Mouse (Mus musculus): ENCODE measurements around the gene Sh3glb2. TPM values are rescaled to one million over a fixed set of nuclear protein-coding genes. Genes with fewer than 3 reads are reported as not detected.

Gene Sh3glb2
- polyA plus RNA-seq, 1 experiment from 2014 or later, result 59.9 TPM

GRCm38 (mm10) chr2:30386913-30387312 lies 27.8 kb upstream of the Sh3glb2 start:
- Histone ChIP-seq H3K4me1 (ENCODE audit: control insufficient read depth, insufficient read depth, low read length) (peaks cover 3% of the 10 kb centered on the region; the same call in 1 of the 2 replicates), H3K36me3 (ENCODE audit: control insufficient read depth, insufficient read depth, low read length) (peaks cover 10% of the 10 kb centered on the region), H3K27me3 (ENCODE audit: control insufficient read depth, insufficient read depth, low read length) (no peaks in the 10 kb centered on the region), H3K9me3 (ENCODE audit: control insufficient read depth, low read length) (0 out of 2 replicates have a peak, but pooled peaks cover 2% of the 10 kb centered on the region), H3K27ac (replicated peaks; ENCODE audit: low read depth, low read length) (no peak overlapping the region), H3K9ac (ENCODE audit: low read length) (no peak overlapping the region), H3K4me2 (ENCODE audit: low read depth, severe bottlenecking) (no peak overlapping the region), H3K4me3 (ENCODE audit: low read depth, low read length) (no peak overlapping the region)
- ATAC-seq (ENCODE audit: insufficient number of reproducible peaks, low FRiP score, low TSS enrichment, low read depth) (no peak), DNase-seq (ENCODE audit: low spot score) (no peak)
- WGBS, result 86% methylated on average over 9 of the region's 9 CpGs

GRCm38 (mm10) chr2:30385591-30385990 lies 26.5 kb upstream of the Sh3glb2 start:
- no peaks in the 10 kb centered on the region for H3K27me3 ChIP-seq (ENCODE audit: control insufficient read depth, insufficient read depth, low read length)
- WGBS, result 87% methylated on average over 4 of the region's 4 CpGs
- peaks cover 15% of the 10 kb centered on the region for H3K36me3 ChIP-seq (ENCODE audit: control insufficient read depth, insufficient read depth, low read length)
- H3K4me1 ChIP-seq (ENCODE audit: control insufficient read depth, insufficient read depth, low read length), result no peaks in the 10 kb centered on the region
- H3K27ac ChIP-seq (replicated peaks; ENCODE audit: low read depth, low read length), result no peak overlapping the region
- DNase-seq (ENCODE audit: low spot score) (no peak), ATAC-seq (ENCODE audit: insufficient number of reproducible peaks, low FRiP score, low TSS enrichment, low read depth) (no peak)
- H3K4me2 ChIP-seq (ENCODE audit: low read depth, severe bottlenecking), result no peak overlapping the region
- H3K9ac ChIP-seq (ENCODE audit: low read length), result no peak overlapping the region
- H3K9me3 ChIP-seq (ENCODE audit: control insufficient read depth, low read length), result no peaks in the 10 kb centered on the region
- no peak overlapping the region for H3K4me3 ChIP-seq (ENCODE audit: low read depth, low read length)

GRCm38 (mm10) chr2:30384814-30385213 lies 25.7 kb upstream of the Sh3glb2 start:
- ATAC-seq (ENCODE audit: insufficient number of reproducible peaks, low FRiP score, low TSS enrichment, low read depth), result no peak

GRCm38 (mm10) chr2:30381377-30381725 lies 22.2 kb upstream of the Sh3glb2 start:
- Histone ChIP-seq H3K27me3 (ENCODE audit: control insufficient read depth, insufficient read depth, low read length) (no peaks in the 10 kb centered on the region), H3K9ac (ENCODE audit: low read length) (no peak overlapping the region), H3K4me3 (ENCODE audit: low read depth, low read length) (no peak overlapping the region), H3K4me2 (ENCODE audit: low read depth, severe bottlenecking) (no peak overlapping the region), H3K36me3 (ENCODE audit: control insufficient read depth, insufficient read depth, low read length) (peaks cover 24% of the 10 kb centered on the region), H3K4me1 (ENCODE audit: control insufficient read depth, insufficient read depth, low read length) (no peaks in the 10 kb centered on the region), H3K27ac (replicated peaks; ENCODE audit: low read depth, low read length) (no peak overlapping the region), H3K9me3 (ENCODE audit: control insufficient read depth, low read length) (no peaks in the 10 kb centered on the region)
- ATAC-seq (ENCODE audit: insufficient number of reproducible peaks, low FRiP score, low TSS enrichment, low read depth) (no peak), DNase-seq (ENCODE audit: low spot score) (no peak)
- 93% methylated on average over 4 of the region's 4 CpGs for WGBS

More at GRCm38 (mm10) chr2:30384814-30385213, 25.7 kb upstream of the Sh3glb2 start:
- 85% methylated on average over 5 of the region's 5 CpGs for WGBS
- no peaks in the 10 kb centered on the region for H3K27me3 ChIP-seq (ENCODE audit: control insufficient read depth, insufficient read depth, low read length)
- no peak overlapping the region for H3K4me3 ChIP-seq (ENCODE audit: low read depth, low read length)
- no peak for DNase-seq (ENCODE audit: low spot score)
- no peaks in the 10 kb centered on the region for H3K9me3 ChIP-seq (ENCODE audit: control insufficient read depth, low read length)
- peaks cover 15% of the 10 kb centered on the region for H3K36me3 ChIP-seq (ENCODE audit: control insufficient read depth, insufficient read depth, low read length)
- no peak overlapping the region for H3K4me2 ChIP-seq (ENCODE audit: low read depth, severe bottlenecking)
- no peaks in the 10 kb centered on the region for H3K4me1 ChIP-seq (ENCODE audit: control insufficient read depth, insufficient read depth, low read length)
- H3K9ac ChIP-seq (ENCODE audit: low read length), result no peak overlapping the region
- H3K27ac ChIP-seq (replicated peaks; ENCODE audit: low read depth, low read length), result no peak overlapping the region

GRCm38 (mm10) chr2:30380564-30381376 lies 21.6 kb upstream of the Sh3glb2 start:
- Histone ChIP-seq H3K9ac (ENCODE audit: low read length) (no peak overlapping the region), H3K27me3 (ENCODE audit: control insufficient read depth, insufficient read depth, low read length) (no peaks in the 10 kb centered on the region), H3K4me1 (ENCODE audit: control insufficient read depth, insufficient read depth, low read length) (no peaks in the 10 kb centered on the region), H3K27ac (replicated peaks; ENCODE audit: low read depth, low read length) (no peak overlapping the region), H3K4me3 (ENCODE audit: low read depth, low read length) (no peak overlapping the region), H3K36me3 (ENCODE audit: control insufficient read depth, insufficient read depth, low read length) (peaks cover 28% of the 10 kb centered on the region), H3K4me2 (ENCODE audit: low read depth, severe bottlenecking) (no peak overlapping the region), H3K9me3 (ENCODE audit: control insufficient read depth, low read length) (no peaks in the 10 kb centered on the region)
- WGBS, result 91% methylated on average over 10 of the region's 10 CpGs
- ATAC-seq (ENCODE audit: insufficient number of reproducible peaks, low FRiP score, low TSS enrichment, low read depth) (no peak), DNase-seq (ENCODE audit: low spot score) (no peak)

- no peaks in the 10 kb centered on the region for H3K4me1 ChIP-seq (ENCODE audit: control insufficient read depth, insufficient read depth, low read length)
- no peaks in the 10 kb centered on the region for H3K27me3 ChIP-seq (ENCODE audit: control insufficient read depth, insufficient read depth, low read length)
- no peak overlapping the region for H3K4me3 ChIP-seq (ENCODE audit: low read depth, low read length)
- no peaks in the 10 kb centered on the region for H3K9me3 ChIP-seq (ENCODE audit: control insufficient read depth, low read length)
- H3K4me2 ChIP-seq (ENCODE audit: low read depth, severe bottlenecking), result no peak overlapping the region
- H3K9ac ChIP-seq (ENCODE audit: low read length), result no peak overlapping the region
- H3K36me3 ChIP-seq (ENCODE audit: control insufficient read depth, insufficient read depth, low read length), result peaks cover 30% of the 10 kb centered on the region
- no peak overlapping the region for H3K27ac ChIP-seq (replicated peaks; ENCODE audit: low read depth, low read length)
- ATAC-seq (ENCODE audit: insufficient number of reproducible peaks, low FRiP score, low TSS enrichment, low read depth) (no peak), DNase-seq (ENCODE audit: low spot score) (no peak)
- WGBS, result 89% methylated on average over 7 of the region's 7 CpGs
Observed at GRCm38 (mm10) chr2:30379307-30379706, 20.2 kb upstream of the Sh3glb2 start.

- no peaks in the 10 kb centered on the region for H3K27me3 ChIP-seq (ENCODE audit: control insufficient read depth, insufficient read depth, low read length)
- H3K4me1 ChIP-seq (ENCODE audit: control insufficient read depth, insufficient read depth, low read length), result no peaks in the 10 kb centered on the region
- ATAC-seq (ENCODE audit: insufficient number of reproducible peaks, low FRiP score, low TSS enrichment, low read depth) (no peak), DNase-seq (ENCODE audit: low spot score) (no peak)
- H3K9me3 ChIP-seq (ENCODE audit: control insufficient read depth, low read length), result no peaks in the 10 kb centered on the region
- H3K4me3 ChIP-seq (ENCODE audit: low read depth, low read length), result no peak overlapping the region
- no peak overlapping the region for H3K27ac ChIP-seq (replicated peaks; ENCODE audit: low read depth, low read length)
- WGBS, result 87% methylated on average over 5 of the region's 5 CpGs
- H3K36me3 ChIP-seq (ENCODE audit: control insufficient read depth, insufficient read depth, low read length), result peaks cover 27% of the 10 kb centered on the region
- H3K9ac ChIP-seq (ENCODE audit: low read length), result no peak overlapping the region
- H3K4me2 ChIP-seq (ENCODE audit: low read depth, severe bottlenecking), result no peak overlapping the region
Observed at GRCm38 (mm10) chr2:30377721-30378120, 18.6 kb upstream of the Sh3glb2 start.

GRCm38 (mm10) chr2:30375893-30376292 lies 16.8 kb upstream of the Sh3glb2 start:
- Histone ChIP-seq H3K27me3 (ENCODE audit: control insufficient read depth, insufficient read depth, low read length) (no peaks in the 10 kb centered on the region), H3K36me3 (ENCODE audit: control insufficient read depth, insufficient read depth, low read length) (peaks cover 21% of the 10 kb centered on the region), H3K27ac (replicated peaks; ENCODE audit: low read depth, low read length) (no peak overlapping the region), H3K4me3 (ENCODE audit: low read depth, low read length) (no peak overlapping the region), H3K4me1 (ENCODE audit: control insufficient read depth, insufficient read depth, low read length) (no peaks in the 10 kb centered on the region), H3K9ac (ENCODE audit: low read length) (no peak overlapping the region), H3K4me2 (ENCODE audit: low read depth, severe bottlenecking) (no peak overlapping the region), H3K9me3 (ENCODE audit: control insufficient read depth, low read length) (no peaks in the 10 kb centered on the region)
- WGBS, result 92% methylated on average over 10 of the region's 10 CpGs
- DNase-seq (ENCODE audit: low spot score), result no peak
- no peak for ATAC-seq (ENCODE audit: insufficient number of reproducible peaks, low FRiP score, low TSS enrichment, low read depth)

GRCm38 (mm10) chr2:30372726-30373125 lies 13.6 kb upstream of the Sh3glb2 start:
- H3K36me3 ChIP-seq (ENCODE audit: control insufficient read depth, insufficient read depth, low read length), result peaks cover 26% of the 10 kb centered on the region
- no peaks in the 10 kb centered on the region for H3K4me1 ChIP-seq (ENCODE audit: control insufficient read depth, insufficient read depth, low read length)
- no peak overlapping the region for H3K27ac ChIP-seq (replicated peaks; ENCODE audit: low read depth, low read length)
- DNase-seq (ENCODE audit: low spot score) (no peak), ATAC-seq (ENCODE audit: insufficient number of reproducible peaks, low FRiP score, low TSS enrichment, low read depth) (no peak)
- H3K27me3 ChIP-seq (ENCODE audit: control insufficient read depth, insufficient read depth, low read length), result no peaks in the 10 kb centered on the region
- no peak overlapping the region for H3K9ac ChIP-seq (ENCODE audit: low read length)
- no peaks in the 10 kb centered on the region for H3K9me3 ChIP-seq (ENCODE audit: control insufficient read depth, low read length)
- H3K4me3 ChIP-seq (ENCODE audit: low read depth, low read length), result no peak overlapping the region
- H3K4me2 ChIP-seq (ENCODE audit: low read depth, severe bottlenecking), result no peak overlapping the region
- 95% methylated on average over 5 of the region's 5 CpGs for WGBS
